Mouse (Mus musculus): ENCODE data around the gene Mbnl2.

Gene Mbnl2

GRCm38 (mm10) chr14:120297137-120297749, 21.8 kb downstream of the Mbnl2 start:
- no peak for DNase-seq (ENCODE audit: extremely low spot score)

- DNase-seq (ENCODE audit: extremely low spot score): no peak
These were observed 22.4 kb downstream of the Mbnl2 start for GRCm38 (mm10) chr14:120297833-120298232.

- no peak for DNase-seq (ENCODE audit: extremely low spot score)
These were observed 23.0 kb downstream of the Mbnl2 start for GRCm38 (mm10) chr14:120298439-120298838.

GRCm38 (mm10) chr14:120299716-120300115, 24.2 kb downstream of the Mbnl2 start:
- no peak for DNase-seq (ENCODE audit: extremely low spot score)

GRCm38 (mm10) chr14:120300191-120300590, 24.7 kb downstream of the Mbnl2 start:
- no peak for DNase-seq (ENCODE audit: extremely low spot score)

GRCm38 (mm10) chr14:120300814-120301213, 25.3 kb downstream of the Mbnl2 start:
- no peak for DNase-seq (ENCODE audit: extremely low spot score)

- DNase-seq (ENCODE audit: extremely low spot score): no peak
These were observed 27.6 kb downstream of the Mbnl2 start for GRCm38 (mm10) chr14:120302913-120303548.

GRCm38 (mm10) chr14:120306229-120306628, 30.8 kb downstream of the Mbnl2 start:
- no peak for DNase-seq (ENCODE audit: extremely low spot score)

- no peak for DNase-seq (ENCODE audit: extremely low spot score)
These were observed 31.9 kb downstream of the Mbnl2 start for GRCm38 (mm10) chr14:120307356-120307755.

- DNase-seq (ENCODE audit: extremely low spot score): no peak
These were observed 32.5 kb downstream of the Mbnl2 start for GRCm38 (mm10) chr14:120307963-120308362.

GRCm38 (mm10) chr14:120309691-120310090, 34.2 kb downstream of the Mbnl2 start:
- DNase-seq (ENCODE audit: extremely low spot score): no peak

GRCm38 (mm10) chr14:120311330-120312097, 36.0 kb downstream of the Mbnl2 start:
- no peak for DNase-seq (ENCODE audit: extremely low spot score)

GRCm38 (mm10) chr14:120312661-120313406, 37.4 kb downstream of the Mbnl2 start:
- no peak for DNase-seq (ENCODE audit: extremely low spot score)

- no peak for DNase-seq (ENCODE audit: extremely low spot score)
These were observed 38.0 kb downstream of the Mbnl2 start for GRCm38 (mm10) chr14:120313466-120313865.

- DNase-seq (ENCODE audit: extremely low spot score): no peak
These were observed 40.3 kb downstream of the Mbnl2 start for GRCm38 (mm10) chr14:120315721-120316120.

GRCm38 (mm10) chr14:120318326-120318935, 43.0 kb downstream of the Mbnl2 start:
- DNase-seq (ENCODE audit: extremely low spot score): no peak

- no peak for DNase-seq (ENCODE audit: extremely low spot score)
These were observed 43.7 kb downstream of the Mbnl2 start for GRCm38 (mm10) chr14:120318974-120319731.

- no peak for DNase-seq (ENCODE audit: extremely low spot score)
These were observed 46.6 kb downstream of the Mbnl2 start for GRCm38 (mm10) chr14:120322041-120322440.

GRCm38 (mm10) chr14:120323111-120323510, 47.6 kb downstream of the Mbnl2 start:
- DNase-seq (ENCODE audit: extremely low spot score): no peak

- no peak for DNase-seq (ENCODE audit: extremely low spot score)
These were observed 48.8 kb downstream of the Mbnl2 start for GRCm38 (mm10) chr14:120324061-120324791.
